Mouse (Mus musculus) thymus, postnatal 36 days (tissue): ENCODE measurements around the gene Trim10.
"Not testable (repeated sequence)": the region's sequence is repeated elsewhere in the genome, so short reads cannot be mapped to it uniquely, and the experiment has no call there.

Experiments
- DNase-seq, 2 experiments: peaks; one replicate each; pipeline ENCODE4 v3.0.0; 2022; ENCODE audit warnings: mixed read lengths in 2 of 2

Trim10 gene

DNA sequence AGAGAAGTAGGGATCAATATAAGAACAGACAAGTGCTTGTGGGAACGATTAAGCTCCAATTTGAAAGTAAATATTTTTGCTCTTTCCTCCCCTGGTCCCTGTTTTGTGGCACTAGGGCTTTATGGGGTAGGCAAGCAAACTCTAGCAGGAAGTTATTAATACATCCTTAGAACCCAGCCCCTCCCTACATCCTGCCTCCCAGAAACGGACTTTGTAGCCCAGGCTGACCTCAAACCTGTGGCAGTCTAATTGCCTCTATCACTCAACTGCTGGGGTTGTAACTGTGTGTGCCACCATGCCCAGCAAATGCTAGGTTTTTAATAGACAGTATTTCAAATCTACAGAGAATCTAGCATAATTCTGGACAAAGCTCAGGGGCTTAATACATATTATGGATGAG lies 7.7 kb upstream of the Trim10 start:
- no peak for DNase-seq

DNA sequence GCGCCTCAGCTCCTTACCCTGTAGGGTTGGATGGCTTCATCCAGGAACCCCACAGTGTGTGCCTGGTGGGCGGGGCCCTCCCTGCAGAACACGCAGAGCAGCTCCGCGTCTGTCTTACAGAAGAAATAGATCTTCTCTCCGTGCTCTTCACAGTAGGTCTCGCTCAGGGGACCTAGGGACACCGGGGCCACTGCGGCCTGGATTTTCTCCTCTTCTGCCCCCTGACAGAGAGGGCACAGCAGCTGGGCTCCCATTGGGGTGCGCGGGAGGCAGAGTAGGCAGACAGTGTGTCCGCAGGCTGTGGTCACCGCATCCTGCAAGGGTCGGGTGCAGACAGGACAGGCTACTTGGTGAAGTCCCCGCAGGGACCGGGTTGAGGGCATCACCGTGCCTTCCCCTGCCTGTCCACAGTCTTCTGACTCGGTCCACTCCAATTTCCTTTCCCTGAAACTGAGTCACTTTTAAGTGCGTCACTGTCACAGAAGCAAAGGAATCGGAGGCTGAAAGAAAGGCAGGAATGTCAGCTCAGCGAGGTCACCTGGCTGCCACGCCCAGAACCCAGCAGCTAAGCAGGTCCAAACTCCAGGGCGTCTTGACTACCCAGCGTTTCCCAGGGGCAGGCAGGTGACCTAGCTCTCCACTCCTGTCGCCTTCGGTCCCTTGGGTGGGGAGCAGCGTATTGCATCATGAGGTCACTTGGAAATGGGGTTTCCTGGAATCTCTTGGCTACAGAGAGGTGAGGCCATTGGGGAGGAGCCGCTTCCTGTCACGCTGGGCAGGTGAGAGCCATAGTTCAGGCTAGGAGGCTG lies 2.5 kb upstream of the Trim10 start, which contains the start of gene Trim15:
TSS of gene Trim15 (minus strand) at position 492 of the 809 bp plus-strand sequence.
- DNase-seq: no peak

DNA sequence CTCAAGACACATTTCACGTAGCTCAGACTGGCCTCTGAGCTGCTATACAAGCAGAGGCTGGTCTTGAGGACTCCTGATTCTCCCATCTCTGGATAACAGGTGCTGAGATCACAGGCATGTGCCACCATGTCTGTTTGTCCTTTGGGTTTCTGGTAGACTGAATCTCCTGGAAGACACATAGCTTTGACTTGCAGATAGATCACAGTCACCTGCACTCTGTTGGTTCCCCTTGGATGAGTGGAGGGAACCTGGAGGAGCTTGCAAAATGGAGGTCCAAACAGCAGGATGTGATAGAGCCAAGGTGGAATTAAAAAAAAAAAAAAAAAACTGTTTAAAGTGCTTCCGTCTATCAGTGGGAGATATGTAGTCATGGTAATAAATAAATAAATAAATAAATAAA lies 538 bp upstream of the Trim10 start:
- DNase-seq: no peak

DNA sequence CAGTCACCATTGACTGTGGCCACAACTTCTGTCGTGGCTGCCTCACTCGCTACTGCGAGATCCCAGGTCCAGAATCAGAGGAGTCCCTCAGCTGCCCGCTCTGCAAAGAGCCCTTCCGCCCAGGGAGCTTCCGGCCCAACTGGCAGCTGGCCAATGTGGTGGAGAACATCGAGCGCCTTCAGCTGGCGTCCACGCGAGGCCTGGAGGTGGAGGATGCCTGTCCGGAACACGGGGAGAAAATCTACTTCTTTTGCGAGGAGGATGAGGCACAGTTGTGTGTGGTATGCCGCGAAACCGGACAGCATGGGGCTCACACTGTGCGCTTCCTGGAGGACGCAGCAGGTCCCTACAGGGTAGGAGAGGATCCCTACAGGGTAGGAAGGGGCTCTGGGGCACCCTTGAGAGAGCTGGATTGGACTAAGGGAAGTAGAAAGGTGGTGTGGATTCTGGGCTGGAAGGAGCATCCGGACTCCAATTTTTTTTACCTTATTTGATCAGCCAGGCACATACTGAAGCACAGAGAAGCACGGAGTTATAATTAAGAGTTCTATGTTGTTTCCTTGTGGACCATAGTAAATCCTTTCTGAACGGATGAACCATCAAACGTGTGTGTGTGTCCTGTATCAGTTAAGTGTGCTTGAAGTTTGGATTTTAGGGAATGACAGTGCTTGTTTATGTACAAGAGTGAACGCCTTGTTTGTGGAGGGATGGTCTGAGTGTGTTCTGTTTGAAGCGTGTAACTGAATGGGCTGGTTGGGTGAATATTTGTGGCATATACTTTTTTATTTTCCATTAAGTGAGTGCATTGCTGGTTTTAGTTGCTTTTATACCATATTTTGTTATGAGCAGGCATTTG lies 809 bp downstream of the Trim10 start:
- DNase-seq: no peak

DNA sequence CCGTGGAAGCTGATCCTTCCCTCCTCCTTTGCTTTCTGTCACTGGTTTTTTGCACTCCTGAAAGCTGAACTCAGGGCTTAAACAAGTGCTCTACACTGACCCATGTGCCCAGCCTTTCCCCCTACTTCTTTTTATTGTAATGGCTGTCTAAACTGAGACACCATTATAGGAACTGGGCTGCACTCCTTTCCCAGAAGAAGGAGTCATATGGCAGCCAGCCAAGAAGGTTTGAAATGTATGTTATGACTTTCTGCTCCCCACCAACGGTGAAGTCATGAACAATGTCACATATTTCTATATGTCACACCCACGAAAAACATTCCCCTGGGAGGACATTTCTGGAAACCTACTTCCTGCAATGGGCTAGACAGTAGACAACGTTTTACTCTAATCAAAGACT lies 5.3 kb downstream of the Trim10 start:
- DNase-seq: no peak

DNA sequence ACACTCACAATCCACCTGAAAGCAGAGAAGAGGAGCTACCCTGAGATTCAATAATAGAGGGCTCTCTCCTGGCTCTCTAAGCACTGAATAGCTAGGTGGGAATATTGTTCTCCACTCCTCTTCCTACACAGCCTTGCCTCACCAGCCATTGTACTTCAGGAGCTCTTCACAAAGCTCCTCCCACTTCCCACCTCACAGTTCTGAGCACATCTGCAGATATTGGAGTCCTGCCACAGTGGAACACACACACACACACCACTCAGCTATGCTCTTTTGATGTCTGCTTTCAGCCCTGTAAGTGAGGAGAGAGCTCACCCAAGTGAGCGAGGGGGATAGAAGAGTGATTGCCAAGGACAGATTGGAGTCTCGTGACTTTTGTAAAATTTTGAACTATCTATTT lies 14.0 kb downstream of the Trim10 start:
- DNase-seq: no peak

DNA sequence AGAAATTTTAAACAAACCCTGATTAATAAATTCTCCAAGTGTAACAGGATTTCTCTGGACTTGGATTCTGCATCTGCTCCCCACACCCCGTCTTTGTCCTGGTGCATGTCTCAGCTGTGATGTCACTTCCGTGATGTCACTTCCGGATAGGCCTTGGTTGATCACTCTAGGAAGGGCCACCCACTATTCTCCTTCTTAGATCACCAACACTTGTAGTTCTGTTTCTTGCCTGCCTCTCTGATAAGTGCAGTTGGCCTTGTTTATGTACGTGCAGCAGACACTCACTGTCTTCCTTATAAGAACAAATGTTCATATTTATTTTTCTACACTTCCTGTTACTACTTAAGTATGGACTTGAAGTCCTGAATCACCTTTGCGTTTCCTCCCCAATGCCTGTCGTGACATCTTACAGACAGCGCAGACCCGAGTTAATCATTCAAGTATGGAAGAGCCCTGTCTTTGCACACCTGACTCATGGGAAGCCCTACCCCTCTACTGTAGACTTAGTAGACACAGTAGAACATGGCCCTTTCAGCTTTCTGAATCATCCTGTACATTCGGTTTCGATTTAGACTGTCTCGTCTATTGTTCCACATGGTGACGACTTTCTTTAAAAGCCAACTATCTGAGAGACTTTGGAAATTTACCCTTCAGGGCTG lies 15.9 kb downstream of the Trim10 start:
- no peak for DNase-seq

DNA sequence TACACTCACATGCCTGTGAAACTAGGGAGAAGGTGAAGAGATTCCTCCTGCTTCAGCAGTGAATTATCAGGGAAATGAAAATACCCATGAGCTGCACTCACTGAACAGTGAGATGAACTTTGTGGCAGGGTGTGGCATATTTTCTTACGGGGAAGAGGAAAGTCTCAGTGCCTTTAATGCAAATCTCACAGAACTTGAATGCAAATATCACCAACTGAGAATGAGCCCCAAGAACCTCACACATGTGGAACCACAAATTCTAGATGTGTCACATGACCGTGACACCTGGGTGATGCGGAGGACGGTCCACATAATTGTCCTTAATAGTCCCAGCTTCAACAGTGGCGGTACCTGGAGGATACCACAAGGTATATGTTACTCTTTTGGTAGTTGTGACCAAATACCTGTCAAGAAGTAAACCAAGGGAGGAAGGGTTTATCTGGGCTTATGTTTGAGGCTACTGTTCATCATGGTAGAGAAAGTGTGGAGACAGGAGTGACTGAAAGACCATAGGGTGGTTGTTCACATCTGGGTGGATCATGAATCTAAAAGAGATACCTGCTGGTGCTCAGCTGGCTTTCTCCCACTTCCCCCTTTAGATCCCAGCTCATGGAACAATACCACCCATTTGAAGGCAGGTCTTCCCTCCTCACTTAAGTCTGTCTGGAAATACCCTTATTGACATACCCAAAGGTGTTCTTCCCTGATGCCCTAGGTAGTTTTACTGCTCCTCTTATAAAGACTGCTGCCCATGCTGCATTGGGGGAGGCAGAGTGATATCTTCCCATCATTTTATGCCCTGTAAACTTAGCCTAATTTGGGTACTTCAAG lies 20.9 kb downstream of the Trim10 start, which contains the start of gene Trim40:
TSS of gene Trim40 (minus strand) at position 51 of the 831 bp plus-strand sequence.
- DNase-seq: no peak

DNA sequence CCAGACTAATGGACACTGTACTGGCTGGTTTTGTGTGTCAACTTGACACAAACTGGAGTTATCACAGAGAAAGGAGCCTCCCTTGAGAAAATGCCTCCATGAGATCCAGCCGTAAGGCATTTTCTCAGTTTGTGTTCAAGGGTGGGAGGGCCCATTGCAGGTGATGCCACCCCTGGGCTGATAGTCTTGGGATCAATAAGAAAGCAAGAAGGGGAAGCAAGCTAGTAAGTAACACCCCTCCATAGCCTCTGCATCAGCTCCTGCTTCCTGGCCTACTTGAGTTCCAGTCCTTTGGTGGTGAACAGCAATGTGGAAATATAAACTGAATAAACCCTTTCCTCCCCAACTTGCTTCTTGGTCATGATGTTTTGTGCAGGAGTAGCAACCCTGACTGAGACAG lies 22.1 kb downstream of the Trim10 start:
- DNase-seq: not testable (repeated sequence)

DNA sequence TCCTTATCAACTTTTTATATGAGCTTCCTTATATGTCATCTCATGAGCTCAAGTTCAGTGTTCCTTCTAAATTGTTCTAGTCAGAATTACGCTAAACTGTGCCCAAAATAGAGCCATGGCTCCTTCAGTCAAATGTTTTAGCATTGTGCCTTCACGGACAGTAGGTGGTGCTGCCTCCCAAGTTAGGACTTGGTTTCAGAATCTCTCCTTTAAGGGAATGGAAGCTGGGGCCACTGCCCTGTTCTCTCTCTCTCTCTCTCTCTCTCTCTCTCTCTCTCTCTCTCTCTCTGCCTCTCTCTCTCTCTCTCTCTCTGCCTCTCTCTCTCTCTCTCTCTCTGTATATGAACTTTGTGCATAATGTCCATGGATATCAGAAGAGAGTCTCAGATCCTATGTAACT lies 23.0 kb downstream of the Trim10 start:
- peak; percentile 18 to 20 for DNase-seq

DNA sequence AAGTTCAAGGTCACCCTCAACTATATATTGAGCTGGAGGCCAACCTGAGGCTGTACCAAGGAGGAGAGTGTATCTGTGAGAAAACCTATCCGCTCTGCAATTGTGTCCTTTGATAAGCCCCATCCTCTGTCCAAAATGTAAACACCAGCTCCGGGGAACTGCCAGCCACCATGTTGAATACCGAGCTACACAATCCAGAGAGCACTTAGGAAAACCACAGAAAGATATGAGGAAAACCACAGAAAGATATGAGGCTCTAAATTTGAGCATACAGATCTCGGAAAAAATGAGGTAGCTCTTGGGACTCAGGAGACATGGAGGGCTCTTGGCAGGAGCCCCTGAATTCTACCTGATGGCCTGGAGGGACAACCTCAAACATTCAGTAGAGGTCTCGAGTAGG lies 24.0 kb downstream of the Trim10 start:
- no peak for DNase-seq

DNA sequence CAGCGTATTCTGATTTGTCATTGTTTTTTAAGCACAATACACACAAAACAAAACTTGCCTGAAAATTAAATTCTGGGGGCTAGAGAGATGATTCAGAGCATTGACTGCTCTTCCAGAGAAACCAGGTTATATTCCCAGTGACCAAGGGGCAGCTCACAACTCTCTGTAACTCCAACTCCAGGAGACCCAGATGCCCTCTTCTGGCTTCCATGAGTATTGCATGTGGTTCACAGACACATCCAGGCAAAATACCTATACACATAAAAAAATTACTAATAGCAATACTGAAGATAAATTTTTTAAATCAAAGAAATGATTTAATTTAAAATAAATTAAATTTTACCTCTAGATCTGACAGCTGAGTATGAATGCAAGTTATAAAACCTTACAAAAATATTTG lies 27.2 kb downstream of the Trim10 start:
- peak in 1 of 2 experiments; percentile 10 for DNase-seq

DNA sequence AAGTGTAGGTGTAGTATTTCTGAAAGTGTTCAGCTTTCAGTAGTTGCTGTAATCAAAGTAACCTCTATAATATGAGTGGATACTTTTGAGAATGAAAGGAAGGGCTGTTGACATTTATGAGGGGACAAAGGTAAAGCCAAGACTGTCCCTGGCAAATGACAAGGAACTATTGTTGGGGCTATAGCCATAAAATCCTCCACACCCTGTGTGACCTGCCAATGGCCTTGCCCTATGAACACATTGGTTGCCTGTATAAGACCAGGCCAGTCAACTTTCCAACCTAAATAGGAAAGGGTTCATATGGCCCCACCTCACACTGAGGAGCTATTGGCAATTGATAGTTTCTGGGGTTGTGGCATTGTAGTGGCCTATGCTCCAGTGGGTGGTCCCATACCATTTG lies 27.7 kb downstream of the Trim10 start:
- no peak for DNase-seq

DNA sequence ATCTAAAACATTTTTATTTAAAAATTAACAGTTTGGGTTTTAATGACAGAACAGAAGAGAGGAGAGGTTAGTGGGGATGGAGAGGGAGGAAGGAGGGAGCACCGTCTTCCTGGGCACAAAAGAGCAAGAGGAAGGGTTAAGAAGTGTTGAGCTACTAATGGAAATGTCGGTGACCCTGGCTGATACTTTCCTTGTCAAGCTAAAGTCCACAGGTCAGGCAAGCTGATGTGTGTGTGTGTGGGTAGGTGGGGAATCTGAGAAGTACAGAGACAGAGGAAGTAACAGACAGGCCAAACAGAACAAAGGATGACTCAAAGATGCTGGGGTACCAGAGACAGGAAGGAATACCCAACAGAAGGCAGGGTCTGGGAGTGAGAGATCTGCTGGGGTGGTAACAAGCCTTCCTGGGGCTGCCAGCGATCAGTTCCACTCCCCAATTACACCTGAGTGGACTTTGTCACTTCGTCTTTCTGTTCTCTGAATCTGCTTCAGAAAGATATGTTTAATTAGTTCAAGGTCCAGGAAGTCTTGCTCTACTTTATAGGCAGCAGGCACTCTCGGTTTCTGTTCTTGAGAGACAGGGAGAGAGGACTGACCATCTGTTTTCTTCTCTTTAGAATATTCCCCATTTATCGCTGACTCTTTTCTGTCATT lies 28.3 kb downstream of the Trim10 start, which contains the start of gene Trim31:
TSS of gene Trim31 (plus strand) at position 567 of the 654 bp plus-strand sequence.
- DNase-seq: no peak

DNA sequence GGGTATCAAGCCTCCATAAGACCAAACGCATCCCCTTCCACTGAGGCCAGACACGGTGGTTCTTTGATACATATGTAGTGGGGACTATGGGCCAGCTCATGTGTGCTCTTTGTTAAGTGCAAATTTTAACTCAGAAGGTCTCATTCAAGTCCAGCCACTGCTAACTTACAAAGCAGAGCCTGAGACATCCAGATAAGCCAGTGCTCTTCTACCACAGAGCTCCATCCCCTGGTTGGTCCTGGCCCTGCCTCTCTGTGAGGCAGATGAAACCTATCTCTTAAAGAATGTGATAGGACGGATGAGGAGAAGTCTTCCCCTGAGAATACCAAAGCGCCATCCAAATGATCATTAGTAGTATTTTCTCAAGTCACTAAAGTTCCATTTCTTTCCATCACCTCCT lies 30.0 kb downstream of the Trim10 start:
- no peak for DNase-seq

DNA sequence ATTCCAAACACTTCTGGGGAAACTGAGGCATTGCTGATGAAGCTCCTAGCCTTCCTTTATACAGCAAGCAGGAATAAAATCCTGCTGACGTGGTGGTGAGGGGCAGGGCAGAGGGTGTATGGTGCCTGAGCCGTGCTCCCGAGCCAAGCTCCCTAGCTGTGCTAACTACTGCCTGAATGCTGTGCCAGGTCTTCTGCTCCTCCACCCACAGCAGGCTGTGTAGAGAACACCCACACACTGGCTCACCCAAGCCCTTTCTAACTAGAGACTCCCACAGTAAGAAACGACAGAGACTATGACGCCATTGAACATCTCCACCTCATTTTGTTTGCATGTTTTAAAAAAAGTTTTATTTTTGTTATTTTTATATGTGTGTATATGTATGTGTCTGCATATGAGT lies 30.6 kb downstream of the Trim10 start:
- no peak for DNase-seq

DNA sequence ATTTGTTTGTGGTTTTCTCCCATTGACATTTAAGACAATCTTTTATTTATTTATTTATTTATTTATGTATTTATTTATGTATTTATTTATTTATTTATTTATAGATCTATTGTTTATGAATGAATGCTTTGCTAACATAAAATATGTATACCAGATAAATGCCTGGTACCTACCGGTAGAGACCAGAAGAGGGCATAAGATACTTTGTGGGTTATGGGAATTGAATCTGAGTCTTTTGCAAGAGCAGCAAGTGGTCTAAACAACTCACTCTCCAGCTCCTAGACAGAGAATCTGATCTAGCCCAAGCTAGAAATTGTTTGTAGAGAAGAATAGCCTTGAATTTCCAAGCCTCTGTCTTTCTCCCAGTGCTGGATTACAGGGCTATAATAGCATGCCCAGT lies 31.3 kb downstream of the Trim10 start:
- DNase-seq: no peak

DNA sequence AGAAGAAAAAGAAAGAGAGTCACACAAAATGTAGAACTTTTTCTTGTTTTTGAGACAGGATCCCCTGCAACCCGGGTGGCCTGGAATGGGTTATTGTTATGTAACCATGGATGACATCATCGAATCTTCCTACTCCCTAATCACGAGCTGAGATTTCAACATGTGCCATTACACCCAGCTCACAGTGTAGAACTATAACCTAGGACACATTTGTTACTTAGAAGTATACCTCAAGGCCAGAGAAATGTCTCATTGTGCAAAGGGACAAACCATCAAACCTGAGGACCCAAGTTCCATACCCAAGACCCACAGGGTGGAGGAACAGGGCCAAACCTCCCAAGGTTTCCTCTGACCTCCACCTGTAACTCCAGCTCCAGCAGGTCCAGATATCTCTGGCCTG lies 34.3 kb downstream of the Trim10 start:
- DNase-seq: no peak

DNA sequence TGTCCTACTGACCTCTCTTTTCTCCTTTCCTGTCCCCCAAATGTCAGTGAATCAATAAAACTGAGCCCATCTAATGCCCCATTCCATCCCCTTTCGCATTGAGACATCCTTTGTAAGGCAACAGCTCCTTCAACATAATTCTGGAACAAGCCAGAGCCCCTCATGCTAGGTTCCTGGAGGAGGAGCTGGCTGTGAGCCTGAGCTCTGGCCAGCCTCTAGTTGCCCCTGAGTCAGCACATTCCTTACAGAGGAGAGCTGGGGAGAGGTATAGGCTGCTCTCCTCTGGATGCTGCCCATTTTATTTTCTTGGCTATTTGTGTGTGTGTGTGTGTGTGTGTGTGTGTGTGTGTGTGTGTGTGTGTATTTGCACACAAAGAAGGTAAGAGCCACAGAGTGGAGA lies 38.9 kb downstream of the Trim10 start:
- no peak for DNase-seq

DNA sequence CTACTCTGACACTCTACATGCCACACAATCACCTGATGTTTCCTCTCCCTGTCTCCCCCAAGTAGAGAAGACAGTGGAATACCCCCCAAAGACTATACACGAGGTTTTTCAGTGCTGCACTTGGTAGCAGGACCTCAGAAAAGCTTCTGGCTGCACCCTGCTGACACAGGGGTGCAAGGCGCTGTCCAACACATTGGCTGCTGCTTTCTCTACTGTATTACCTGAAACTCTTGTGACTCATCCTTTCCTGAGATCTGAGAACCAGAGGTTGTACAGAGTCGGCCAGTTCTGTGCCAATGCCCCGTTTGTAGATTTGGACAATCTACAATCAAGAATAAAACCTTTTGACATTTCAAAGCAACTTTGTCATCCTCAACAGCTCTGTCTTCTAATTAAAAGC lies 40.4 kb downstream of the Trim10 start:
- DNase-seq: no peak

DNA sequence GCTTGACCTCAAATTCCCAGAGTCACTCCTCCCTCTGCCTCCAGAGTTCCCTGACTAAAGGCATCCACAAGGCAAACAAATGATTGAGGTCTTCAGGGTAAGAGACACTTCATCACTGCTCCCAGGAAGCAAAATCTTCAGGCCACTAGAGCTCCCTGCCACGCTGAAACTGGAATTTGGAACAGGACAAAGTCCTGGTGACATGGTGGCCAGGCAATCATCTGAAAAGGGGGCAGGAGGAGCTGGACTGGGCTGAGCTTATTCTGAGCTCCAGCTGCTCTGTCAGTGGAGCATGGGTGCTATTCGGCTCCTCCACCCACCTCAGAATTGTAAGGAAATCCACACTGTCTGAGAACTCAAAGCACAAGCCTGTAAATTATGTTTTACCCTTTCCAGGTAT lies 42.7 kb downstream of the Trim10 start:
- no peak for DNase-seq

DNA sequence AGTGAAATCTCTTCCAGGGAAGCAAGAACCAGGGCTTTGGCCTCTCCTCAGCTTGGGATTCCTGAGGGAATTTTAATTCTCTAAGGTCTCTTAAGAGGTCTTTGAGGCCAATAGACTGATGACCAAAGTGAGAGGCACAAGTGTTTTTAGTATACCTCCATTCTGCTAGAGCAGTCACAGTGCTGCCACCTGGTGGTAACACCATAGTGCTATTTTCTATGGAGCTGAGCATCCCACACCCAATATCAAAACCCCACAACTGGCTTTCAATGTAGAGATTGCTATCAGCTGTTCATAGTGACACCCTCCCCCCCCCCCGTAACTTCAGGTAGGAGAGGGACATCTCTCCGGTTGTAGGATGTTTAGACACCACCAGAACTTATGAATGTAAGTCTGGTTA lies 44.7 kb downstream of the Trim10 start:
- DNase-seq: peak; percentile 59 to 73
